Comparison of ENCODE assay signal across 25 mouse cellular contexts in genomic region chr1:131463953-131464627, GRCm38 (mm10).
DNase-seq lines count a peak whose midpoint lies in the region; ATAC-seq and TF ChIP-seq lines count a peak whose summit lies in the region.
"Had no signal": no experiment of that assay in that cellular context is flagged by ENCODE, and none has a peak within 500 bp of the region (broad histone marks: within the 10 kb centered on the region; RNA-seq: fewer than 3 reads in every experiment).

No protein-coding gene starts in this region.

- intact Hi-C loops in left cerebral cortex, postnatal 4 days (cut with DNase I) = no loop called here

- no peak for TF ChIP-seq CTCF in bone marrow macrophage, adult 2 months (IDR thresholded peaks at IDR 0.05; ENCODE audit: low read depth, low read length)

- WGBS in macrophage (ENCODE audit: missing documents) = 22% methylated on average over 3 of the region's 6 CpGs

- peak overlapping the region; percentile 32 for H3K4me3 ChIP-seq in bone marrow macrophage, adult 2 months (ENCODE audit: insufficient read depth, low read length)
- H3K4me3 ChIP-seq in macrophage (ENCODE audit: inconsistent target) = no peak overlapping the region
- H3K4me3 ChIP-seq: embryonic facial prominence, embryonic 10.5 days; embryonic facial prominence, embryonic 13.5 days; erythroblast, embryonic 14.5 days; forebrain, embryonic 12.5 days; forebrain, embryonic 15.5 days; hindbrain, embryonic 13.5 days had no signal

- peak overlapping the region; percentile 90 for H3K27ac ChIP-seq in bone marrow macrophage, adult 2 months (ENCODE audit: insufficient read depth, low read depth, low read length)
- peak overlapping the region; percentile 79 for H3K27ac ChIP-seq in macrophage
- H3K27ac ChIP-seq: embryonic facial prominence, embryonic 10.5 days; embryonic facial prominence, embryonic 13.5 days; forebrain, embryonic 12.5 days; forebrain, embryonic 15.5 days; hindbrain, embryonic 13.5 days had no signal

- peaks cover 97% of the 10 kb centered on the region for H3K79me2 ChIP-seq in macrophage (ENCODE audit: inconsistent target)

- DNase-seq in A20 (ENCODE audit: low read depth, low spot score) = peak; percentile 49
- DNase-seq in left cerebral cortex, postnatal 4 days = no peak
- no peak for DNase-seq in frontal cortex, postnatal 25 days (ENCODE audit: low spot score in 2 of 2)
- no peak for DNase-seq in liver
- DNase-seq: adrenal gland, adult 8-10 months; adrenal gland, postnatal 25 days; cerebellum, adult 2 months; cerebellum, adult 9-11 months; cerebellum, postnatal 25 days; embryo, embryonic 11 days; gastrocnemius, postnatal 10 days; gastrocnemius, postnatal 36 days; heart, adult 11 months had no signal

- no peaks in the 10 kb centered on the region for H3K36me3 ChIP-seq in macrophage (ENCODE audit: inconsistent target)
- H3K36me3 ChIP-seq: embryonic facial prominence, embryonic 10.5 days; embryonic facial prominence, embryonic 13.5 days; forebrain, embryonic 12.5 days; forebrain, embryonic 15.5 days; hindbrain, embryonic 13.5 days had no signal

- TF ChIP-seq POLR2A in bone marrow macrophage, adult 2 months (IDR thresholded peaks at IDR 0.05; ENCODE audit: borderline replicate concordance, low read depth, low read length) = no peak

- peaks cover 42% of the 10 kb centered on the region for H3K4me1 ChIP-seq in bone marrow macrophage, adult 2 months (ENCODE audit: control insufficient read depth, insufficient read depth, low read length)
- H3K4me1 ChIP-seq: embryonic facial prominence, embryonic 10.5 days; embryonic facial prominence, embryonic 13.5 days had no signal

- ATAC-seq in neutrophil, adult 5-6 weeks (ENCODE audit: extremely low read depth, insufficient number of reproducible peaks, low FRiP score, poor library complexity, severe bottlenecking) = 0 out of 2 replicates have a peak, but pooled peaks have one; percentile 26
- ATAC-seq: activated CD4-positive, CD25-positive, alpha-beta regulatory T cell, adult 4 months; CD4-positive, CD25-positive, alpha-beta regulatory T cell, adult 4 months; forebrain, embryonic 15.5 days; hindbrain, embryonic 16.5 days had no signal
